Mouse (Mus musculus): ENCODE measurements around the gene Slc6a9.

DNA sequence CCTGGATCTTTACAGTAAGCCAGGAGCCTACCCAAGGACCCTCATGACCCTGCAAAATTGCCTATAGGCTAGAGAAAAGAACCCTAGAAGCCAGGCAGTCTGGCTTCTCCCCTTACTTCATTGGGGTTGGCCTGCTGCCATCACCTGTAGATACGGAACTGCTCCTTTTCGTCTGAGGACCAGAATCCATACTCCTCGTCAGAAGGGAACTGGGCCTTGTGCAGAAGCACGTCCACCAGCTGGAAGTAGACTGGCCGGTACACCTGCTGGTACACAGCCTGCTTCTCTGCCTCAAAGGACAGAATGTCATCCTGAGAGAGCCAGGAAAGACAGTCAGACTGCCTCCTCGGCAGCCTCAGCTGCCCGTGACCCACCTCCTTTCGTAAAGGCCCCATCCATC, 70.5 kb downstream of the Slc6a9 start:
- TF ChIP-seq CTCF (IDR thresholded peaks at IDR 0.05; ENCODE audit: borderline replicate concordance, extremely low read depth, insufficient read depth, insufficient read length) (no peak), POLR2A (IDR thresholded peaks at IDR 0.05; ENCODE audit: borderline replicate concordance, extremely low read depth, insufficient read depth, insufficient read length, poor library complexity, severe bottlenecking) (no peak)

Data from brain, embryonic 14.5 days (tissue).